8 mouse cellular contexts compared by ENCODE assay signal in the genomic region with DNA sequence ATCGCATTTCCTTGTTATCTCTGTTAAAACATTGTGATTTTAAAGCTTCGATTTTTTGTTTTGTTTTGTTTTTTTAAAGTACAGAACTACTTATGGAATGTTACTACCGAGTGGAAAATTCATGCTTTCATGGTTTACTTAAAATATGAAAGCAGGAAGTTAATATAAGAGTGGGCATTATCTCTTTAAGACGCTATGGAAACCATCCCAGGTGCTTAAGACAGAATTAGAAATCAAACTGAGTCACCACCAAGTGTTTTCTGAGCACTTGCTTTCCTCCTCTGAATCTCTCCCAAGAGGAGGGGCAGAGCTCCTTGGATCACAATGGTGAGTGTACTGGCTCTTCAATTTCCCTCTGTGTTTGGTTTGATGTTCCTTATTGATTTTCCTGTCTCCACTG. TPM values are rescaled to one million over a fixed set of nuclear protein-coding genes. Genes with fewer than 3 reads are reported as not detected.
A peak's percentile ranks its signal among the peaks of the same experiment; 100 is the strongest.
DNase-seq lines count a peak whose midpoint lies in the region; ATAC-seq and TF ChIP-seq lines count a peak whose summit lies in the region.
"Had no signal": no experiment of that assay in that cellular context is flagged by ENCODE, and none has a peak within 500 bp of the region (broad histone marks: within the 10 kb centered on the region; RNA-seq: fewer than 3 reads in every experiment).

No protein-coding gene starts in this region.

- TF ChIP-seq CTCF in intestine, postnatal 0 days (IDR thresholded peaks at IDR 0.05; ENCODE audit: low read depth), result no peak

- H3K4me1 ChIP-seq in intestine, embryonic 16.5 days (ENCODE audit: control insufficient read depth, insufficient read depth, low read length), result peaks cover 4% of the 10 kb centered on the region
- H3K4me1 ChIP-seq in intestine, embryonic 15.5 days (replicated peaks), result peaks cover 4% of the 10 kb centered on the region; the same call in 1 of the 2 replicates
- H3K4me1 ChIP-seq in intestine, postnatal 0 days (replicated peaks; ENCODE audit: control insufficient read depth, insufficient read depth, low read length), result no peaks in the 10 kb centered on the region

- H3K27me3 ChIP-seq in intestine, embryonic 16.5 days (replicated peaks; ENCODE audit: control insufficient read depth, insufficient read depth, low read length), result no peaks in the 10 kb centered on the region
- no peaks in the 10 kb centered on the region for H3K27me3 ChIP-seq in intestine, embryonic 15.5 days (replicated peaks)
- H3K27me3 ChIP-seq in intestine, postnatal 0 days (replicated peaks; ENCODE audit: control insufficient read depth, insufficient read depth, low read length), result no peaks in the 10 kb centered on the region
- H3K27me3 ChIP-seq: limb, embryonic 13.5 days had no signal

- WGBS in intestine, embryonic 16.5 days, result 86% methylated on average over 4 of the region's 4 CpGs
- 87% methylated on average over 4 of the region's 4 CpGs for WGBS in intestine, embryonic 15.5 days
- WGBS in intestine, postnatal 0 days, result 80% methylated on average over 4 of the region's 4 CpGs

- no peak overlapping the region for H3K9ac ChIP-seq in intestine, embryonic 16.5 days (ENCODE audit: low read depth, low read length)
- no peak overlapping the region for H3K9ac ChIP-seq in intestine, embryonic 15.5 days
- no peak overlapping the region for H3K9ac ChIP-seq in intestine, postnatal 0 days (ENCODE audit: low read depth, low read length)

- H3K9me3 ChIP-seq in intestine, embryonic 16.5 days (ENCODE audit: control insufficient read depth, low read length), result peaks cover 3% of the 10 kb centered on the region
- no peaks in the 10 kb centered on the region for H3K9me3 ChIP-seq in intestine, embryonic 15.5 days
- no peaks in the 10 kb centered on the region for H3K9me3 ChIP-seq in intestine, postnatal 0 days (ENCODE audit: control insufficient read depth)
- H3K9me3 ChIP-seq: limb, embryonic 13.5 days had no signal

- no peak overlapping the region for H3K27ac ChIP-seq in intestine, embryonic 16.5 days (ENCODE audit: low read length)
- no peak overlapping the region for H3K27ac ChIP-seq in intestine, embryonic 15.5 days
- H3K27ac ChIP-seq in intestine, postnatal 0 days (ENCODE audit: low read depth, low read length), result no peak overlapping the region

- H3K36me3 ChIP-seq in intestine, embryonic 16.5 days (ENCODE audit: control insufficient read depth, insufficient read depth, low read length), result no peaks in the 10 kb centered on the region
- no peaks in the 10 kb centered on the region for H3K36me3 ChIP-seq in intestine, embryonic 15.5 days
- H3K36me3 ChIP-seq in intestine, postnatal 0 days (ENCODE audit: control insufficient read depth, insufficient read depth), result no peaks in the 10 kb centered on the region

- intact Hi-C loops in heart, postnatal 14 days (cut with DNase I), result no loop called here

- ATAC-seq in intestine, embryonic 16.5 days, result no peak
- ATAC-seq in intestine, embryonic 15.5 days, result no peak; the same call in 1 of the 2 replicates
- no peak for ATAC-seq in intestine, postnatal 0 days

- no peak overlapping the region for H3K4me3 ChIP-seq in intestine, embryonic 16.5 days (ENCODE audit: low read length)
- H3K4me3 ChIP-seq in intestine, embryonic 15.5 days (replicated peaks), result no peak overlapping the region
- no peak overlapping the region for H3K4me3 ChIP-seq in intestine, postnatal 0 days (ENCODE audit: low read depth, low read length)

- 0 out of 2 replicates have a peak overlapping the region, but pooled peaks have one; percentile 35 for H3K4me2 ChIP-seq in intestine, embryonic 16.5 days (ENCODE audit: low read depth, low read length)
- no peak overlapping the region for H3K4me2 ChIP-seq in intestine, embryonic 15.5 days (replicated peaks)
- peak overlapping the region; percentile 68; the same call in 1 of the 2 replicates for H3K4me2 ChIP-seq in intestine, postnatal 0 days (replicated peaks; ENCODE audit: low read depth)

- DNase-seq in 3134 (ENCODE audit: extremely low read depth, insufficient read length, low spot score) (peak; percentile 3), 3T3-L1 (ENCODE audit: low read depth, low spot score) (peak; percentile 50)
- no peak for DNase-seq in spleen, postnatal 14 days (ENCODE audit: low spot score in 2 of 2)
- no peak for DNase-seq in heart, postnatal 14 days

RNA-seq across cellular contexts. Expression of gene Zfp729b, which starts 0.6 kb away (rescaled TPM):
- polyA plus RNA-seq in intestine, embryonic 16.5 days (2015; fragmentation: Nextera tagmentation; extraction: Ambion mirVana), result 3.1 and 3.3 TPM in 2 replicates
- polyA plus RNA-seq in intestine, embryonic 15.5 days (2015; fragmentation: Nextera tagmentation; extraction: Ambion mirVana), result 3.4 and 4.1 TPM in 2 replicates
- 1.9 and 2.3 TPM in 2 replicates for polyA plus RNA-seq in intestine, postnatal 0 days (2015; fragmentation: Nextera tagmentation; extraction: Ambion mirVana)
- 1 to 10 TPM; 4.3 TPM for total RNA-seq in heart, postnatal 14 days (2021)

RNA-seq across cellular contexts. Expression of gene Gm49345, which starts 27.5 kb away (rescaled TPM):
- not detected in 2 replicates for polyA plus RNA-seq in intestine, embryonic 16.5 days (2015; fragmentation: Nextera tagmentation; extraction: Ambion mirVana)
- polyA plus RNA-seq in intestine, embryonic 15.5 days (2015; fragmentation: Nextera tagmentation; extraction: Ambion mirVana), result not detected in 2 replicates
- polyA plus RNA-seq in intestine, postnatal 0 days (2015; fragmentation: Nextera tagmentation; extraction: Ambion mirVana), result not detected in 2 replicates
- total RNA-seq in heart, postnatal 14 days (2021), result under 1 TPM; 0.34 to 0.38 TPM
- polyA plus RNA-seq: limb, embryonic 13.5 days had no signal

RNA-seq across cellular contexts. Expression of gene Zfp729a, which starts 27.5 kb away (rescaled TPM):
- 1.8 and 3.0 TPM in 2 replicates for polyA plus RNA-seq in intestine, embryonic 16.5 days (2015; fragmentation: Nextera tagmentation; extraction: Ambion mirVana)
- polyA plus RNA-seq in intestine, embryonic 15.5 days (2015; fragmentation: Nextera tagmentation; extraction: Ambion mirVana), result 2.6 TPM in 2 replicates
- polyA plus RNA-seq in intestine, postnatal 0 days (2015; fragmentation: Nextera tagmentation; extraction: Ambion mirVana), result 1.8 and 1.9 TPM in 2 replicates
- total RNA-seq in heart, postnatal 14 days (2021), result 1 to 10 TPM; 3.4 TPM

RNA-seq across cellular contexts. Expression of gene Zfp748, which starts 56.5 kb away (rescaled TPM):
- polyA plus RNA-seq in intestine, embryonic 16.5 days (2015; fragmentation: Nextera tagmentation; extraction: Ambion mirVana), result 9.2 and 9.7 TPM in 2 replicates
- polyA plus RNA-seq in intestine, embryonic 15.5 days (2015; fragmentation: Nextera tagmentation; extraction: Ambion mirVana), result 11.5 and 11.7 TPM in 2 replicates
- 2.9 and 3.7 TPM in 2 replicates for polyA plus RNA-seq in intestine, postnatal 0 days (2015; fragmentation: Nextera tagmentation; extraction: Ambion mirVana)
- total RNA-seq in heart, postnatal 14 days (2021), result 1 to 10 TPM; 3.9 to 4.8 TPM

Comparison
In these comparisons a context has a peak if more than half of its experiments do, and no peak if none do; other contexts are left out.
1. DNase-seq: peak in 3134 (single experiment) and 3T3-L1 (single experiment); none in spleen, postnatal 14 days (0 of 2) and heart, postnatal 14 days (0 of 2).